Mouse (Mus musculus): ENCODE measurements around the gene Olfr48. TPM values are rescaled to one million over a fixed set of nuclear protein-coding genes. Genes with fewer than 3 reads are reported as not detected.

Gene Olfr48
- not detected for total RNA-seq (2021)
- long read RNA-seq, experiment 1, result 0 reads
- long read RNA-seq, experiment 2, result 0 reads

- intact Hi-C loops (cut with DNase I), result no loop called here
- DNase-seq, result no peak
Measured at GRCm38 (mm10) chr2:89848105-89848504, at the start of gene Olfr48. Gene Olfr48, minus strand, starts transcription at chr2:89848205.

GRCm38 (mm10) chr2:89878137-89878536, 30.1 kb upstream of the Olfr48 start, which contains the start of gene Olfr1257:
Gene Olfr1257, plus strand, starts transcription at chr2:89878437.
- intact Hi-C loops (cut with DNase I), result no loop called here
- no peak for DNase-seq

- DNase-seq, result no peak
- intact Hi-C loops (cut with DNase I), result no loop called here
Measured at GRCm38 (mm10) chr2:89849230-89849629, 1.2 kb upstream of the Olfr48 start.

- intact Hi-C loops (cut with DNase I), result no loop called here
- no peak for DNase-seq
Measured at GRCm38 (mm10) chr2:89841455-89841854, 6.5 kb downstream of the Olfr48 start, which contains the start of gene Olfr1256. Gene Olfr1256, minus strand, starts transcription at chr2:89841555.

- no peak for DNase-seq
- intact Hi-C loops (cut with DNase I), result no loop called here
Measured at GRCm38 (mm10) chr2:89820216-89820615, 27.8 kb downstream of the Olfr48 start.

GRCm38 (mm10) chr2:89811751-89812150, 36.3 kb downstream of the Olfr48 start, which contains the start of gene Olfr1255:
Gene Olfr1255, plus strand, starts transcription at chr2:89812051.
- intact Hi-C loops (cut with DNase I), result no loop called here
- no peak for DNase-seq

GRCm38 (mm10) chr2:89810751-89811150, 37.3 kb downstream of the Olfr48 start:
- intact Hi-C loops (cut with DNase I), result no loop called here
- DNase-seq, result no peak

- intact Hi-C loops (cut with DNase I), result no loop called here
- DNase-seq, result no peak
Measured at GRCm38 (mm10) chr2:89799583-89799982, 48.4 kb downstream of the Olfr48 start.

GRCm38 (mm10) chr2:89793519-89793918, 54.5 kb downstream of the Olfr48 start, which contains the start of gene Olfr1254:
Gene Olfr1254, minus strand, starts transcription at chr2:89793619.
- DNase-seq, result no peak
- intact Hi-C loops (cut with DNase I), result no loop called here

Other genes starting within 250 kb of the Olfr48 start
- gene Olfr1247, start 234.1 kb downstream of the Olfr48 start, total RNA-seq (2021), result not detected
- not detected for gene Olfr1248, start 230.0 kb downstream of the Olfr48 start, total RNA-seq (2021)
- gene Olfr1249, start 213.2 kb downstream of the Olfr48 start, total RNA-seq (2021), result not detected
- not detected for gene Olfr1250, start 186.7 kb downstream of the Olfr48 start, total RNA-seq (2021)
- gene Olfr1251, start 176.3 kb downstream of the Olfr48 start, total RNA-seq (2021), result not detected
- gene Olfr1252, start 123.2 kb downstream of the Olfr48 start, total RNA-seq (2021), result not detected
- not detected for gene Olfr1253, start 91.1 kb downstream of the Olfr48 start, total RNA-seq (2021)
- not detected for gene Olfr1254, start 54.6 kb downstream of the Olfr48 start, total RNA-seq (2021)
- not detected for gene Olfr1255, start 36.2 kb downstream of the Olfr48 start, total RNA-seq (2021)
- gene Olfr1256, start 6.7 kb downstream of the Olfr48 start, total RNA-seq (2021), result not detected
- not detected for gene Olfr1257, start 30.2 kb upstream of the Olfr48 start, total RNA-seq (2021)
- not detected for gene Olfr1258, start 79.1 kb upstream of the Olfr48 start, total RNA-seq (2021)
- not detected for gene Olfr1259, start 100.5 kb upstream of the Olfr48 start, total RNA-seq (2021)
- not detected for gene Olfr1260, start 126.1 kb upstream of the Olfr48 start, total RNA-seq (2021)
- gene Olfr1261, start 143.0 kb upstream of the Olfr48 start, total RNA-seq (2021), result not detected
- gene Olfr1262, start 151.9 kb upstream of the Olfr48 start, total RNA-seq (2021), result not detected
- not detected for gene Olfr1263, start 163.9 kb upstream of the Olfr48 start, total RNA-seq (2021)
- not detected for gene Olfr1264, start 177.4 kb upstream of the Olfr48 start, total RNA-seq (2021)
- gene Olfr1265, start 187.1 kb upstream of the Olfr48 start, total RNA-seq (2021), result not detected
- not detected for gene Olfr140, start 215.4 kb upstream of the Olfr48 start, total RNA-seq (2021)

Measured in heart, postnatal 14 days (tissue).